Mouse (Mus musculus) kidney, adult 9 months (tissue): ENCODE results near the gene Il1b.

ENCODE experiments used
- DNase-seq: peaks from one replicate; pipeline ENCODE4 v3.0.0; 2022

Il1b gene

GRCm38 (mm10) chr2:129371039-129371438 is at the start of gene Il1b:
Il1b (minus strand) TSS chr2:129371139.
- no peak for DNase-seq

- no peak for DNase-seq
These were observed 48.5 kb upstream of the Il1b start for GRCm38 (mm10) chr2:129419361-129419880.

GRCm38 (mm10) chr2:129414593-129414992 is 43.7 kb upstream of the Il1b start:
- no peak for DNase-seq

- DNase-seq: no peak
These were observed 42.5 kb upstream of the Il1b start for GRCm38 (mm10) chr2:129413488-129413887.

- DNase-seq: no peak
These were observed 40.7 kb upstream of the Il1b start for GRCm38 (mm10) chr2:129411651-129412050.

- DNase-seq: no peak
These were observed 39.4 kb upstream of the Il1b start for GRCm38 (mm10) chr2:129410344-129410743.

- peak; percentile 53 for DNase-seq
These were observed 37.5 kb upstream of the Il1b start for GRCm38 (mm10) chr2:129408476-129408875.

- DNase-seq: no peak
These were observed 36.7 kb upstream of the Il1b start for GRCm38 (mm10) chr2:129407596-129407995.

- DNase-seq: no peak
These were observed 35.6 kb upstream of the Il1b start for GRCm38 (mm10) chr2:129406508-129406907.

GRCm38 (mm10) chr2:129403786-129404185 is 32.8 kb upstream of the Il1b start:
- no peak for DNase-seq

- no peak for DNase-seq
These were observed 31.4 kb upstream of the Il1b start for GRCm38 (mm10) chr2:129402330-129402729.

GRCm38 (mm10) chr2:129401803-129402202 is 30.9 kb upstream of the Il1b start:
- DNase-seq: no peak

GRCm38 (mm10) chr2:129398176-129398575 is 27.2 kb upstream of the Il1b start:
- no peak for DNase-seq

GRCm38 (mm10) chr2:129393524-129393923 is 22.6 kb upstream of the Il1b start:
- peak; percentile 23 for DNase-seq

- DNase-seq: no peak
These were observed 19.2 kb upstream of the Il1b start for GRCm38 (mm10) chr2:129390161-129390560.

GRCm38 (mm10) chr2:129389323-129389722 is 18.4 kb upstream of the Il1b start:
- no peak for DNase-seq

GRCm38 (mm10) chr2:129385331-129385730 is 14.4 kb upstream of the Il1b start:
- no peak for DNase-seq

- no peak for DNase-seq
These were observed 13.3 kb upstream of the Il1b start for GRCm38 (mm10) chr2:129384272-129384660.

GRCm38 (mm10) chr2:129383512-129384271 is 12.8 kb upstream of the Il1b start:
- DNase-seq: no peak

GRCm38 (mm10) chr2:129380746-129381474 is 10.0 kb upstream of the Il1b start:
- DNase-seq: no peak

- peak; percentile 10 for DNase-seq
These were observed 9.3 kb upstream of the Il1b start for GRCm38 (mm10) chr2:129380211-129380610.

- DNase-seq: peak; percentile 17
These were observed 2.4 kb upstream of the Il1b start for GRCm38 (mm10) chr2:129373307-129373706.

- no peak for DNase-seq
These were observed 1.3 kb downstream of the Il1b start for GRCm38 (mm10) chr2:129369615-129370014.

- no peak for DNase-seq
These were observed 2.1 kb downstream of the Il1b start for GRCm38 (mm10) chr2:129368795-129369194.
